In genomic region chr7:27860396-27861235, GRCm38 (mm10) we compare ENCODE assay signal across 1 mouse cellular context.
TF ChIP-seq lines count a peak whose summit lies in the region.

No protein-coding gene starts in this region.

TF ChIP-seq in CH12.LX, 34 proteins besides CTCF, POLR2A, EP300 and RAD21 (continued from another document):
- peak; percentile 34 for TF ChIP-seq TCF12 (IDR thresholded peaks at IDR 0.05; ENCODE audit: low read depth, low read length)
- no peak for TF ChIP-seq SMC3 (IDR thresholded peaks at IDR 0.05; ENCODE audit: low read depth, low read length)
- TF ChIP-seq GABPA (IDR thresholded peaks at IDR 0.05; ENCODE audit: insufficient replicate concordance, low read depth, low read length): no peak
- TF ChIP-seq JUND (conservative IDR thresholded peaks at IDR 0.05; ENCODE audit: low read depth, low read length): no peak
- TF ChIP-seq TBP (conservative IDR thresholded peaks at IDR 0.05; ENCODE audit: low read depth, low read length): peak; percentile 92
- peak; percentile 47; the same call in 1 of the 2 replicates for TF ChIP-seq MYC (IDR thresholded peaks at IDR 0.05; ENCODE audit: low read depth, low read length)
- TF ChIP-seq USF1 (IDR thresholded peaks at IDR 0.05; ENCODE audit: low read depth, low read length): no peak
- TF ChIP-seq CHD1 (IDR thresholded peaks at IDR 0.05; ENCODE audit: low read depth, low read length): no peak; the same call in 1 of the 2 replicates
- TF ChIP-seq MAX (IDR thresholded peaks at IDR 0.05; ENCODE audit: low read length): no peak
- TF ChIP-seq UBTF (IDR thresholded peaks at IDR 0.05; ENCODE audit: low read depth, low read length): peak; percentile 63; the same call in 1 of the 2 replicates
- peak; percentile 70 for TF ChIP-seq HCFC1 (IDR thresholded peaks at IDR 0.05; ENCODE audit: low read depth, low read length)
- TF ChIP-seq CHD2 (IDR thresholded peaks at IDR 0.05; ENCODE audit: low read length): peak; percentile 67
- peak; percentile 72 for TF ChIP-seq NELFE (IDR thresholded peaks at IDR 0.05; ENCODE audit: low read depth, low read length)
- peak; percentile 85 for TF ChIP-seq ELF1 (IDR thresholded peaks at IDR 0.05; ENCODE audit: low read depth, low read length)
- TF ChIP-seq BHLHE40 (IDR thresholded peaks at IDR 0.05; ENCODE audit: low read depth, low read length): peak; percentile 59
- TF ChIP-seq NRF1 (IDR thresholded peaks at IDR 0.05; ENCODE audit: low read depth, low read length): peak; percentile 33; the same call in 1 of the 2 replicates
- 0 out of 2 replicates have a peak, but pooled peaks have one; percentile 54 for TF ChIP-seq KAT2A (IDR thresholded peaks at IDR 0.05; ENCODE audit: insufficient replicate concordance, low read length)
- no peak for TF ChIP-seq ZNF384 (IDR thresholded peaks at IDR 0.05; ENCODE audit: low read depth, low read length)
